8 mouse cellular contexts compared by ENCODE assay signal in the genomic region with DNA sequence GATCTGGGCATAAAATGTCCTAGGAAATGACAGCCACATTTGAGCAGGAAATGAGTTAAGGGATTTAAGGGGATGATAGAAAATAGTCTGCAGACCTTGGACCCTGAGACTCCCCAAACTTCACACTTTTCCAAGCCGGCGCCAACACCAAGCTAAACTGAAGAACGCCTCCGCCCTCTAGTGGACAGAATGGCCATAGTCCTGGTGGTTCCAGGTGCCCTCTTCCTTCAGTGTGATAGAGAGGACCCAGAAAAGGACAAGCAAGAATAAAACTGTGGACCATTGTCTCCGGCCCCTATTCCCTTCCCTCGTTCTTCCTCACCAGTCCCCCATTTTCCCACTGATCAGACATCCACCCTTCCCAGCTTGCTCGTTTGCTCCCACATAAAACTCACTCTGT.
DNase-seq lines count a peak whose midpoint lies in the region; ATAC-seq and TF ChIP-seq lines count a peak whose summit lies in the region.

No protein-coding gene starts in this region.

- peak overlapping the region; percentile 51 for H3K4me2 ChIP-seq in forebrain, embryonic 12.5 days
- peak overlapping the region; percentile 68 for H3K4me2 ChIP-seq in liver, postnatal 0 days (ENCODE audit: low read depth, low read length)
- peak overlapping the region; percentile 59 for H3K4me2 ChIP-seq in neural tube, embryonic 14.5 days (ENCODE audit: low read depth, low read length)

- peak; percentile 68; the same call in 1 of the 2 replicates for ATAC-seq in cerebellum, adult (ENCODE audit: insufficient number of reproducible peaks, low FRiP score, low TSS enrichment)
- ATAC-seq in forebrain, embryonic 12.5 days (ENCODE audit: low FRiP score) = peak; percentile 69
- ATAC-seq in liver, postnatal 0 days = peak; percentile 33; the same call in 1 of the 2 replicates
- peak; percentile 74 for ATAC-seq in neural tube, embryonic 14.5 days (ENCODE audit: low read depth)

- H3K27ac ChIP-seq in forebrain, embryonic 12.5 days = no peak overlapping the region
- no peak overlapping the region for H3K27ac ChIP-seq in liver, postnatal 0 days (ENCODE audit: low read depth)
- H3K27ac ChIP-seq in neural tube, embryonic 14.5 days (ENCODE audit: low read depth, low read length) = no peak overlapping the region

- 2% methylated on average over 7 of the region's 7 CpGs for WGBS in forebrain, embryonic 12.5 days
- 2% methylated on average over 7 of the region's 7 CpGs for WGBS in liver, postnatal 0 days (ENCODE audit: insufficient replicate concordance)
- WGBS in neural tube, embryonic 14.5 days = 5% methylated on average over 7 of the region's 7 CpGs

- H3K9ac ChIP-seq in forebrain, embryonic 12.5 days = no peak overlapping the region
- no peak overlapping the region for H3K9ac ChIP-seq in liver, postnatal 0 days (replicated peaks)
- no peak overlapping the region; the same call in 1 of the 2 replicates for H3K9ac ChIP-seq in neural tube, embryonic 14.5 days (replicated peaks; ENCODE audit: low read depth, low read length)

- TF ChIP-seq EP300 in liver, postnatal 0 days (IDR thresholded peaks at IDR 0.05; ENCODE audit: low read depth) = no peak

- H3K9me3 ChIP-seq in forebrain, embryonic 12.5 days = no peaks in the 10 kb centered on the region
- no peaks in the 10 kb centered on the region for H3K9me3 ChIP-seq in liver, postnatal 0 days (ENCODE audit: low read length)
- no peaks in the 10 kb centered on the region for H3K9me3 ChIP-seq in neural tube, embryonic 14.5 days (ENCODE audit: control insufficient read depth, low read length)

- H3K4me1 ChIP-seq in forebrain, embryonic 12.5 days = peaks cover 9% of the 10 kb centered on the region
- H3K4me1 ChIP-seq in liver, postnatal 0 days (ENCODE audit: insufficient read depth) = 0 out of 2 replicates have a peak, but pooled peaks cover 5% of the 10 kb centered on the region
- H3K4me1 ChIP-seq in neural tube, embryonic 14.5 days (ENCODE audit: control insufficient read depth, insufficient read depth, low read length) = peaks cover 6% of the 10 kb centered on the region; the same call in 1 of the 2 replicates

- H3K36me3 ChIP-seq in forebrain, embryonic 12.5 days (replicated peaks) = peaks cover under 1% of the 10 kb centered on the region
- no peaks in the 10 kb centered on the region for H3K36me3 ChIP-seq in liver, postnatal 0 days (replicated peaks; ENCODE audit: insufficient read depth, low read length)
- H3K36me3 ChIP-seq in neural tube, embryonic 14.5 days (ENCODE audit: control insufficient read depth, insufficient read depth, low read length) = no peaks in the 10 kb centered on the region

- peak; percentile 88 for TF ChIP-seq CTCF in liver, postnatal 0 days (IDR thresholded peaks at IDR 0.05; ENCODE audit: low read depth)

- H3K27me3 ChIP-seq in forebrain, embryonic 12.5 days = no peaks in the 10 kb centered on the region
- no peaks in the 10 kb centered on the region for H3K27me3 ChIP-seq in liver, postnatal 0 days (ENCODE audit: insufficient read depth, low read length)
- no peaks in the 10 kb centered on the region for H3K27me3 ChIP-seq in neural tube, embryonic 14.5 days (ENCODE audit: control insufficient read depth, insufficient read depth, low read length)

- peak; percentile 70 for DNase-seq in MN1 (ENCODE audit: low spot score)
- peak; percentile 81 for DNase-seq in heart, postnatal 4 days
- DNase-seq in layer of hippocampus, adult 11-12 months (ENCODE audit: low spot score) = peak; percentile 82
- peak; percentile 72 for DNase-seq in liver, postnatal 0 days
- peak; percentile 38 to 52 for DNase-seq in thymus, postnatal 36 days

- peak overlapping the region; percentile 24 for H3K4me3 ChIP-seq in forebrain, embryonic 12.5 days (replicated peaks)
- H3K4me3 ChIP-seq in liver, postnatal 0 days (ENCODE audit: low read depth, low read length) = no peak overlapping the region
- H3K4me3 ChIP-seq in neural tube, embryonic 14.5 days (ENCODE audit: low read depth, low read length) = peak overlapping the region; percentile 22
